Mouse (Mus musculus): ENCODE results near the gene Tubb5. TPM values are rescaled to one million over a fixed set of nuclear protein-coding genes. Genes with fewer than 3 reads are reported as not detected.

Tubb5 gene
- polyA plus RNA-seq, 1 experiment from 2014 or later, result 1,416 TPM

GRCm38 (mm10) chr17:35870884-35871696, 33.0 kb upstream of the Tubb5 start:
- ATAC-seq (ENCODE audit: insufficient number of reproducible peaks, low FRiP score, low TSS enrichment, low read depth), result no peak
- Histone ChIP-seq H3K36me3 (ENCODE audit: control insufficient read depth, insufficient read depth, low read length) (peaks cover 6% of the 10 kb centered on the region; the same call in 1 of the 2 replicates), H3K27me3 (ENCODE audit: control insufficient read depth, insufficient read depth, low read length) (no peaks in the 10 kb centered on the region), H3K9ac (ENCODE audit: low read length) (no peak overlapping the region), H3K4me2 (ENCODE audit: low read depth, severe bottlenecking) (no peak overlapping the region), H3K4me3 (ENCODE audit: low read depth, low read length) (peak overlapping the region; percentile 24; the same call in 1 of the 2 replicates), H3K4me1 (ENCODE audit: control insufficient read depth, insufficient read depth, low read length) (peaks cover 33% of the 10 kb centered on the region), H3K9me3 (ENCODE audit: control insufficient read depth, low read length) (peaks cover 3% of the 10 kb centered on the region; the same call in 1 of the 2 replicates), H3K27ac (replicated peaks; ENCODE audit: low read depth, low read length) (no peak overlapping the region)
- peak; percentile 56 for DNase-seq (ENCODE audit: low spot score)
- WGBS, result 90% methylated on average over 8 of the region's 8 CpGs

- H3K4me3 ChIP-seq (ENCODE audit: low read depth, low read length), result peak overlapping the region; percentile 24
- peaks cover 6% of the 10 kb centered on the region; the same call in 1 of the 2 replicates for H3K36me3 ChIP-seq (ENCODE audit: control insufficient read depth, insufficient read depth, low read length)
- H3K27ac ChIP-seq (replicated peaks; ENCODE audit: low read depth, low read length), result no peak overlapping the region
- DNase-seq (ENCODE audit: low spot score) (no peak), ATAC-seq (ENCODE audit: insufficient number of reproducible peaks, low FRiP score, low TSS enrichment, low read depth) (no peak)
- peaks cover 3% of the 10 kb centered on the region; the same call in 1 of the 2 replicates for H3K9me3 ChIP-seq (ENCODE audit: control insufficient read depth, low read length)
- 71% methylated on average over 9 of the region's 9 CpGs for WGBS
- H3K27me3 ChIP-seq (ENCODE audit: control insufficient read depth, insufficient read depth, low read length), result no peaks in the 10 kb centered on the region
- peak overlapping the region; percentile 88 for H3K4me2 ChIP-seq (ENCODE audit: low read depth, severe bottlenecking)
- H3K4me1 ChIP-seq (ENCODE audit: control insufficient read depth, insufficient read depth, low read length), result peaks cover 33% of the 10 kb centered on the region
- peak overlapping the region; percentile 22; the same call in 1 of the 2 replicates for H3K9ac ChIP-seq (ENCODE audit: low read length)
These were observed 32.2 kb upstream of the Tubb5 start for GRCm38 (mm10) chr17:35870151-35870883.

- Histone ChIP-seq H3K9ac (ENCODE audit: low read length) (peak overlapping the region; percentile 63; the same call in 1 of the 2 replicates), H3K36me3 (ENCODE audit: control insufficient read depth, insufficient read depth, low read length) (peaks cover 6% of the 10 kb centered on the region; the same call in 1 of the 2 replicates), H3K4me2 (ENCODE audit: low read depth, severe bottlenecking) (peak overlapping the region; percentile 88), H3K27ac (replicated peaks; ENCODE audit: low read depth, low read length) (0 out of 2 replicates have a peak overlapping the region, but pooled peaks have one; percentile 47), H3K4me3 (ENCODE audit: low read depth, low read length) (peak overlapping the region; percentile 60), H3K9me3 (ENCODE audit: control insufficient read depth, low read length) (peaks cover 3% of the 10 kb centered on the region; the same call in 1 of the 2 replicates), H3K27me3 (ENCODE audit: control insufficient read depth, insufficient read depth, low read length) (no peaks in the 10 kb centered on the region), H3K4me1 (ENCODE audit: control insufficient read depth, insufficient read depth, low read length) (peaks cover 38% of the 10 kb centered on the region)
- no peak for ATAC-seq (ENCODE audit: insufficient number of reproducible peaks, low FRiP score, low TSS enrichment, low read depth)
- DNase-seq (ENCODE audit: low spot score), result peak; percentile 36
- WGBS, result 7% methylated on average over 7 of the region's 7 CpGs
These were observed 31.4 kb upstream of the Tubb5 start for GRCm38 (mm10) chr17:35869346-35870067.

GRCm38 (mm10) chr17:35868961-35869345, 30.8 kb upstream of the Tubb5 start:
- peak overlapping the region; percentile 60 for H3K4me3 ChIP-seq (ENCODE audit: low read depth, low read length)
- peak overlapping the region; percentile 52 for H3K27ac ChIP-seq (replicated peaks; ENCODE audit: low read depth, low read length)
- DNase-seq (ENCODE audit: low spot score), result no peak
- H3K9me3 ChIP-seq (ENCODE audit: control insufficient read depth, low read length), result peaks cover 3% of the 10 kb centered on the region; the same call in 1 of the 2 replicates
- H3K27me3 ChIP-seq (ENCODE audit: control insufficient read depth, insufficient read depth, low read length), result no peaks in the 10 kb centered on the region
- H3K36me3 ChIP-seq (ENCODE audit: control insufficient read depth, insufficient read depth, low read length), result peaks cover 6% of the 10 kb centered on the region; the same call in 1 of the 2 replicates
- no peak for ATAC-seq (ENCODE audit: insufficient number of reproducible peaks, low FRiP score, low TSS enrichment, low read depth)
- peak overlapping the region; percentile 63 for H3K9ac ChIP-seq (ENCODE audit: low read length)
- WGBS, result 9% methylated on average over 7 of the region's 7 CpGs
- H3K4me1 ChIP-seq (ENCODE audit: control insufficient read depth, insufficient read depth, low read length), result peaks cover 38% of the 10 kb centered on the region
- peak overlapping the region; percentile 88 for H3K4me2 ChIP-seq (ENCODE audit: low read depth, severe bottlenecking)

- WGBS, result 38% methylated on average over 17 of the region's 17 CpGs
- no peak for ATAC-seq (ENCODE audit: insufficient number of reproducible peaks, low FRiP score, low TSS enrichment, low read depth)
- H3K9ac ChIP-seq (ENCODE audit: low read length), result peak overlapping the region; percentile 63
- H3K4me3 ChIP-seq (ENCODE audit: low read depth, low read length), result peak overlapping the region; percentile 60
- no peak for DNase-seq (ENCODE audit: low spot score)
- peaks cover 3% of the 10 kb centered on the region; the same call in 1 of the 2 replicates for H3K9me3 ChIP-seq (ENCODE audit: control insufficient read depth, low read length)
- H3K27ac ChIP-seq (replicated peaks; ENCODE audit: low read depth, low read length), result peak overlapping the region; percentile 52
- peaks cover 38% of the 10 kb centered on the region for H3K4me1 ChIP-seq (ENCODE audit: control insufficient read depth, insufficient read depth, low read length)
- H3K36me3 ChIP-seq (ENCODE audit: control insufficient read depth, insufficient read depth, low read length), result peaks cover 6% of the 10 kb centered on the region; the same call in 1 of the 2 replicates
- H3K27me3 ChIP-seq (ENCODE audit: control insufficient read depth, insufficient read depth, low read length), result no peaks in the 10 kb centered on the region
- H3K4me2 ChIP-seq (ENCODE audit: low read depth, severe bottlenecking), result peak overlapping the region; percentile 88
These were observed 30.2 kb upstream of the Tubb5 start for GRCm38 (mm10) chr17:35868165-35868820.

- WGBS, result 11% methylated on average over 26 of the region's 26 CpGs
These were observed 29.1 kb upstream of the Tubb5 start for GRCm38 (mm10) chr17:35866911-35867890.

More at GRCm38 (mm10) chr17:35866911-35867890, 29.1 kb upstream of the Tubb5 start:
- H3K9ac ChIP-seq (ENCODE audit: low read length), result peak overlapping the region; percentile 87
- no peak for ATAC-seq (ENCODE audit: insufficient number of reproducible peaks, low FRiP score, low TSS enrichment, low read depth)
- H3K27ac ChIP-seq (replicated peaks; ENCODE audit: low read depth, low read length), result peak overlapping the region; percentile 90
- H3K4me3 ChIP-seq (ENCODE audit: low read depth, low read length), result peak overlapping the region; percentile 60
- peak overlapping the region; percentile 88 for H3K4me2 ChIP-seq (ENCODE audit: low read depth, severe bottlenecking)
- H3K36me3 ChIP-seq (ENCODE audit: control insufficient read depth, insufficient read depth, low read length), result peaks cover 6% of the 10 kb centered on the region; the same call in 1 of the 2 replicates
- peak; percentile 49 for DNase-seq (ENCODE audit: low spot score)
- H3K27me3 ChIP-seq (ENCODE audit: control insufficient read depth, insufficient read depth, low read length), result no peaks in the 10 kb centered on the region
- peaks cover 3% of the 10 kb centered on the region; the same call in 1 of the 2 replicates for H3K9me3 ChIP-seq (ENCODE audit: control insufficient read depth, low read length)
- peaks cover 38% of the 10 kb centered on the region for H3K4me1 ChIP-seq (ENCODE audit: control insufficient read depth, insufficient read depth, low read length)

All from limb, embryonic 11.5 days (tissue).